Mouse (Mus musculus) left cerebral cortex, adult 9 months (tissue): ENCODE data around the gene AF366264.
"Not testable (repeated sequence)": the region's sequence is repeated elsewhere in the genome, so short reads cannot be mapped to it uniquely, and the experiment has no call there.

Experiments used
- DNase-seq, 2 experiments: peaks; one replicate each; pipeline ENCODE4 v3.0.0; 2022; ENCODE audit warnings: low spot score in 2 of 2

The AF366264 gene

DNA sequence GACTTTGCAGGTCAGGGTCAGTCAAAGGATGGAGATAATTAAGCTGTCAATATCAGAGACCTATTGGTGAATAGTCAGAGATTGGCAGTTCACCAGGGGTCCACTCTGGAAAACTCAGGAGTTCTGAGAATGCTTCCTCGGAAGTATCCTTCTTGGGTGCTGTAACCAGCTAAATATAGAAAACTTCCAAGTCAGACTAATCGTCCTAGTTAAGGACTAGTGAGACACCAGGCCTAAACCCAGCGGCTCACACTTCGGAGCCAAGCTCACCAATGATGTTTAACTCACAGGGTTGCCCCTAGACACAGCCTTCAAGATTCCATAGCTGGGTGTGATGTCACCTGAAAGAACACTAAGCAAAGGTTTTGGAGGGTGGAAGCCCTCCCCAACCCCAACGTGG lies at the start of gene AF366264:
Gene AF366264, minus strand, starts transcription at position 101 of the 400 bp plus-strand sequence.
- not testable (repeated sequence) for DNase-seq

DNA sequence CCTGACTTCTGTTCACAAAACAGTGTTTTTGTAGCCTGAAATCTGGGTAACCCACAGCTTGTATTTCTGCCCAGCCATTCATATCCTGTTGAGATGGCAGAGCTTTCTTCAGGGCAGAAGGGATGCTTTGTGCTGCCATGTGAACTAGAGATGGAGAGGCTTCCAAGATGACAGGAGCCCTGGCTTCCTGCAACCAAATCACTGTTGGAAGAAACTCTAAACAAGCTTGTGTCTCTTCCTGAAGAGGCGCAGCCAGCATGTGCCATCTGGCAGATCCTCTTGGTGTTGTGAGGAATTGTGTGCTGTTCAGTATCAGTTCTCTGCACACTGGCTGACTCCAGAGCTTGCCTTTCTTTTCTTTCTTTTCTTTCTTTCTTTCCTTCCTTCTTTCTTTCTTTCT lies 5.1 kb upstream of the AF366264 start:
- DNase-seq = not testable (repeated sequence)

DNA sequence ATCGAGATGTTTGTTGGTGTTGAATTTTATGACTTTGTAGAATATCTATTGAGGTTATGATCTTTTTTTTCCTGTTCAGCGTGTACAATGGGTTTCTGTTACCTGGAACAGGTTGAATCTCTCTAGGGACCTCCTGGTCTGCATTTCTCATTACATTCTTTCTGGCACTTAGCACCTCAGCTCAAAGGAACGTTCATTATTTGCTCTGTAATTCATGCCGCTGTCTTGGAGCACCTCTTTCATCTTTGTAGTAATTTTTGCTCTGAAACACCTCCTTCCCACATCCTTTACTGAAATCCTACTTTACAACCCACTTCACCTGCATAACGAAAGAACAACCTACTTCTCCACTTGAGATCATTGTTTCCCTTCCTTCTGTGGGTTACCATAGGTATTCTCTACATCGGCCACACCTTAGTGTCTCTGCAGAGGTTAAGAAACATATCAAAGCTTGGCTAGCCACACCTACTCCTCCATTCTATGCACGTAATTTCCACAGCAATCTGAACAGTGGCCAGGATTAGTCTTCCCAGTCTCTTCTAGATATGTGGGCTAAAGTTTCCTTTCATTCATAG lies 9.5 kb downstream of the AF366264 start:
- no peak for DNase-seq

DNA sequence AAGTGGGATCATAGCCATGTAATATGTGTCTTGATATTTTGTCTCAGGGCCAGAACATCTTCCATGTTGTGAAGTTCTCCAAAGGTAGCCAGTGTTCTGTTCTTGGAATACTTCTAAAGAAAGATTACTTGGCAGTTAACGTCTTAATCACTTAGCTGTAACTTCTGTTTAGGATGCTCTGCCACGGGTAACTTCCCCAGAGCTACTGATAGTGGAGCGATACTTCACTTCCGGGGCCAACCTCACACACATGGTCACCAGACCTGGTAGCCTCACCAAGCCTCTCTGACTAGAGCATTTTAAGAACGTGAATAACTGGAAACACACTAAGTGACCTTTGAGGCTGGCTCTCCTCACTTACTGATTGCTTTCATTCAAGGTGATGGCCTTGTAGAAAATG lies 38.6 kb downstream of the AF366264 start:
- DNase-seq = no peak

DNA sequence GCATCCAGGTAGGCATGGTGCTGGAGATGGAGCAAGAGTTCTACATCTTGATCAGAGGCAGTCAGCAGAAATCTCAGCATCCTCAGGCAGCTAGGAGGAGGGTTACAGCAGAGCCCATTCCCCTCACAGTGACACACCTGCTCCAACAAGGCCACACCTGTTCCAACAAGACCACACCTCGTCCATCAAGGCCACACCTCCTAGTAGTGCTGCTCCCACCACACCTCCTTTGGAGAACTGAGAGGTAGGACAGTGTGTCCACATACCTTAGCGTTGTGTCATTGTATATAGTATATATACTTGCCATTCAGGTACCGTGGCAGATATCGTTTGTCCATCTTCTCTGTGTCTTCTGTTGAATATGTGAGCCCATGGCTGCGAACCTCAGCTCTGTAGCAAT lies 40.5 kb downstream of the AF366264 start:
- no peak for DNase-seq

DNA sequence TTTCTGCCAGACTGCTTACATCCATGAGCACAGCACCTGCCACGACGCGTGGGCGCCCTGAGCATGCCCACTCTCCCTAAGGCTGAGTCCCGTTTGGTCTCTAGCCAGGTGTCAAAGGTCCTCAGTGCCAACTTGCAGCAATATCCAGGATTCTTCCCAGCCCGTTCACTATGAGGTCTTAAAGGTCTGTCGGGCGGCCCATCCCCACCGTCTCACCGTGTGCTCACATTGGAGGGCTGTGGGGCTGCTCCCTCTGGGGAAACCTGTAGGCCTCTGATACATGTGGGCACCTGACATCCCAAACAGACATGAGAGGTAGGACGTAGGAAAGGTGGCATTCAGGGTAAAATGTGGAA lies 44.5 kb downstream of the AF366264 start:
- DNase-seq = no peak

DNA sequence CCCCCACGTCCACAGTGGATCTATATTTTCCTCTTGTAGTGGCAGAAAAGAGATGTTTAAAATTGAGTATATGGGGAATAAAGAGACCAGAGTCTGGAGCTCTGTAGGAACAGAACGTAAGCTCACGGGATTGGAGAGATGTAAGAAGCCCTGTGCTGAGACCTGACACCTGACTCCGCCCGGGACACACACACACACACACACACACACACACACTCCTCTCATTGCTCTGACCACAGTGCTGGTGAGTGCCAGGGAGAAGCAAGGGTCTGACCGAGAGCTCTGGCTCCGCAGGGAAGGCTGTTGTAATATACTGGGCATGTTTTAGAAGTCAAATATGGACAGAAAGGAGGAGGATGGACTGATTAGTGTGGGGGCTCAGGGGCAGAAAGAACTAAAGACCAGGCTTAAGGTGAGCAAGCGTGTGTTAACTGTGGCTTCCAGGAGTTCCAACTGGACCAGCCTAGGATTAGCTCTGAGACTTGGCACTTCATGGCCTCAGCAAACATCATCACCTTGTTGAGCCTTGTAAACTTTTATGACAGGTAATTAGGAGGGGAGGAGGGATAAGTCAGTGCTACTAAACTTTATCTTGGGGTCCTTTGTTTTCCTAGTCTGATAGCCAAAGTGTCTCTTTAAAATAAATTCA lies 45.0 kb downstream of the AF366264 start:
- no peak for DNase-seq

DNA sequence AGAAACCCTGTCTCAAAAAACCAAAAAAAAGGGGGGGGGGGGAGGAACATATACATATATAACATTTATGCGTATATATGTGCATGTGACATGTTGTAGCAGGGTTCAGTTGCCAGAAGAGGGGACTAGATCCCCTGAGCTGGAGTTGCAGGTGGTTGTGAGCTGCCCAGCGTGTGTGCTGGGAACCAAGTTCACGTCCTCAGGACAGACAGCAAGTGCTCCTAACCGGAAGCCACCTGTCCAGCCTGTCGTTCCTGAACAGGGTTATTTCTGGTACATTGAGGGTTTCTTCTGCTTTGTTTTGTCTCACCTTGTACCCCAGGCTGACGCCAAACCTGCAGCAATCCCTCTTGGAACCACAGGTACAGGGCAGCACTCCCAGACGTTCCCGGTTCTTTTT lies 48.6 kb downstream of the AF366264 start:
- DNase-seq = no peak

DNA sequence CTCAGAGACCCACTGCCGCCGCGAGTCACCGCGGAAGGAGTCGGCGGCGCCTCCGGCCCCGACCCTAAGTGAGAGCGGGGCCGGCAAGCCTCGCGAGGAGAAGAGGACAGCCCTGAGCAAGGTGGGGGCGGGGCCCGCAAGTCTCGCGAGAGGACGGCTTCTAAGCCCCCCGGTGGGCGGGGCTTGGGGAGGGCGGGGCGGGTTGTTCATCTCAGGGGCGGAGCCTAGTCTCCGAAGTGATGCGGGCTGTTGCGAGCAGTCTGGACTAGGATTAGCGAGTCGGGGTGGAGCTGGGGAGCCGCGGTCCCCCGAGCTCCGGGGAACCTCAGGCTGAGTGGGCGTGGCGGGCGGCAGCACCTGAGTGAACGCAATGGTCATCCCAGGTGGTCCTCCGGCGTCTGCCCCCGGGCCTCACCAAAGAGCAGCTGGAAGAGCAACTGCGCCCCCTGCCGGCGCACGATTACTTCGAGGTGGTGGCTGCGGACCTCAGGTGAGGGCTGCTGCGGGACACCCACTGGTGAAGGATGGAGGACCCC lies 52.4 kb downstream of the AF366264 start:
- peak; percentile 73 to 91 for DNase-seq

DNA sequence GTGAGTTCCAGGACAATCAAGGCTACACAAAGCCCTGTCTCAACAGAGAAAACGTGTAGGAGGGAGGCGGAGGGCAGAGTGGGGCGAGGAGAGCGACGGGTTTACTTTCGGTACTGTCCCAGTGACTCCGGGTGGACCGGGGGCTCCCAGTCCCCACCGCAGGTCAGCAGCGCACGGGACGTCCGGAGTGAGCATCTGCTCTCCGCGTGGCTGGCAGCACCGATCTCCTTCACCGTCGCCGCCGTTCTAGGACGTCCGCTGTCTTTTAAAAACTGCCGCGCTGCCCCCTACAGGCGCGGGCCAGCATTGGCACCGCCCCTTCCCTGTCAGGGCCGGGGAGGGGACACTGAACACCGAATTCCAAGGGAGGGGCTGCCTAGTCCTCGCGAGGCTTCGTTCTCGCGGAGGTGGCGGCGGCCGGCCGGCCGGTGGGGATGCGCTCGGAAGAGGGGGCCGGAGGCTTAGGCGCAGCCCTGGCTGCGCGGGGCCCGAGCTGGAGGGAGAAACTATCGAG lies 52.9 kb downstream of the AF366264 start, which contains the start of gene Upf3a:
Gene Upf3a, plus strand, starts transcription at position 366 of the 514 bp plus-strand sequence.
- peak; percentile 62 to 87 for DNase-seq
